Mouse (Mus musculus): Measurements from ENCODE around the gene Inpp4b.

DNA sequence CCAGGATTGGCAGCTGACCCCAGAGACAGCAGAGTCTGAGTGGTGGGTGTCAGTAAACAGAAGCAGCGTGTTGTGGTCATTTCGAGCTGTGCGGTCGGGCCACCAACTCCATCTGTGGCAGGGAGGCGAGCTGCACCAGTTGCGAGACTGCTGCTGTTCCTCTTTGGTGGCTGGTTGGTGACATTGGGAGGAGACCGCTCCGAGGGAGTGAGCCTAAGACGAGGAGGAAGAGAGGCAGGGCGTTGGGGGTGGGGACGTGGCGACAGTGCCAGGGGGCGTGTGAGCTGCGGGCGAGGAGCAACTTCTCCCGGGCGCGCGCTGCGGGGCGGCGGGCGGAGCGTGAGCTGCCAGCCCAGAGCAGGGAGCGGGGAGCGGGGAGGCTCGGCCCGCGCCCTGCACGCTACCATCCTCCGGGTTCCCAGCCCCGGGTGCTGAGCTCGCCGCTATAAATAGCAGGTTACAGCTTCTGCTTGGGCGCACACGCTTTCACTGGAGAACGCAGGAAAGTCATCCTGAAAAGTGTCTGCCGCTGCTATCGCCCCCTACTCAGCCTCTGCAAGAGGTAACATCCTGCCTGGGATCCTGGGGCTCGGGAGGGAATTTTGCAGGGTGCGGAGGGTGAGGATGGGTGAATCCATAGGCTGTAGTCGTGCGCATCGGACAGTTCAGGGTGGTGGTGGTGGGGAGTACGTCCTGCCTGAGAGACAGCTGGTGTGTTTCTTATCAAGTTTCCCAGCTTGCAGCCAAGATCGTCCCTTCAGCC is at the start of gene Inpp4b:
- TF ChIP-seq CTCF (conservative IDR thresholded peaks at IDR 0.05; ENCODE audit: insufficient read depth, insufficient read length, low read depth, low read length) (no peak), POLR2A (IDR thresholded peaks at IDR 0.05; ENCODE audit: low read depth, low read length) (no peak)
